Comparison of ENCODE assay signal across 20 mouse cellular contexts in the genomic region with DNA sequence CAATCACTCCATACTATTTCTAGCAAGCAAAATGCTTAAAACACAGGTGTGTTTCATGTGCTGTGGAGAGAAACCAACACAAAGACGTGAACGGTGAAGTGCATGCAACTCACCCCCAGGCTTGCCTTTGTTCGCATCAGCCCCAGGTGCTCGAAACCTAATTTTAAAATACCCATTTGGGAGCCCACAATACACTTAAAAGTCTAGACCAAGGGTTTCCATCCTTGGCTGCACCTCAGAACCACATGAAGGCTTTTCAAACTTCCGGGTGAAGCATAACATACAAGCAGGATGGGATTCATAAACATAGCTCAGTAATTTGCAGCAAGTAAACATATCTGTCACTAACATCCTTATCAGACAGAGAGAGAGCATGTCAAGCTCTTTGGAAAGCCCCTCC. TPM values are rescaled to one million over a fixed set of nuclear protein-coding genes. Genes with fewer than 3 reads are reported as not detected.
DNase-seq lines count a peak whose midpoint lies in the region; ATAC-seq and TF ChIP-seq lines count a peak whose summit lies in the region.
"Had no signal": no experiment of that assay in that cellular context is flagged by ENCODE, and none has a peak within 500 bp of the region (broad histone marks: within the 10 kb centered on the region; RNA-seq: fewer than 3 reads in every experiment).

No protein-coding gene starts in this region.

- H3K27me3 ChIP-seq in lung, postnatal 0 days (replicated peaks; ENCODE audit: insufficient read depth, low read length) = no peaks in the 10 kb centered on the region
- no peaks in the 10 kb centered on the region for H3K27me3 ChIP-seq in MEL (ENCODE audit: control insufficient read depth in 1 of 2, insufficient read depth in 2 of 2, low read length in 2 of 2)
- H3K27me3 ChIP-seq in intestine, embryonic 15.5 days (replicated peaks) = no peaks in the 10 kb centered on the region
- H3K27me3 ChIP-seq in hindbrain, embryonic 10.5 days (ENCODE audit: insufficient read depth, poor library complexity, severe bottlenecking) = no peaks in the 10 kb centered on the region
- H3K27me3 ChIP-seq: heart, embryonic 13.5 days; lung, embryonic 15.5 days had no signal

- no peak for TF ChIP-seq POLR2A in MEL (IDR thresholded peaks at IDR 0.05; ENCODE audit: control insufficient read depth in 1 of 2, insufficient read depth in 1 of 2, low read depth in 1 of 2, low read length in 2 of 2, poor library complexity in 1 of 2)

- H3K79me2 ChIP-seq in MEL (ENCODE audit: control insufficient read depth, insufficient read depth, low read length, poor library complexity) = no peaks in the 10 kb centered on the region

- H3K4me2 ChIP-seq in lung, postnatal 0 days (replicated peaks; ENCODE audit: low read depth, low read length) = no peak overlapping the region
- no peak overlapping the region for H3K4me2 ChIP-seq in intestine, embryonic 15.5 days (replicated peaks)
- H3K4me2 ChIP-seq: heart, embryonic 13.5 days; lung, embryonic 15.5 days had no signal

- H3K36me3 ChIP-seq in lung, postnatal 0 days (ENCODE audit: insufficient read depth, low read length) = peaks cover 7% of the 10 kb centered on the region; the same call in 1 of the 2 replicates
- H3K36me3 ChIP-seq in MEL (ENCODE audit: control insufficient read depth in 1 of 2, insufficient read depth in 2 of 2, low read length in 2 of 2) = peaks cover 2 to 34% of the 10 kb centered on the region in 2 experiments; a peak in 3 of 4 replicates
- no peaks in the 10 kb centered on the region for H3K36me3 ChIP-seq in intestine, embryonic 15.5 days
- peaks cover 8% of the 10 kb centered on the region; the same call in 1 of the 2 replicates for H3K36me3 ChIP-seq in hindbrain, embryonic 10.5 days
- H3K36me3 ChIP-seq: lung, embryonic 15.5 days had no signal

- H3K27ac ChIP-seq in lung, postnatal 0 days (ENCODE audit: low read length) = no peak overlapping the region
- H3K27ac ChIP-seq in MEL (ENCODE audit: control insufficient read depth, low read depth, low read length) = no peak overlapping the region
- no peak overlapping the region for H3K27ac ChIP-seq in intestine, embryonic 15.5 days
- no peak overlapping the region for H3K27ac ChIP-seq in hindbrain, embryonic 10.5 days
- H3K27ac ChIP-seq: heart, embryonic 13.5 days; hindbrain, postnatal 0 days; lung, embryonic 15.5 days had no signal

- peak; percentile 50 for TF ChIP-seq EP300 in lung, postnatal 0 days (IDR thresholded peaks at IDR 0.05)
- no peak for TF ChIP-seq EP300 in MEL (IDR thresholded peaks at IDR 0.05; ENCODE audit: low read depth in 1 of 2, low read length in 2 of 2)

- no peaks in the 10 kb centered on the region for H3K4me1 ChIP-seq in lung, postnatal 0 days (ENCODE audit: insufficient read depth, low read depth, low read length)
- peaks cover 23 to 28% of the 10 kb centered on the region in 2 experiments for H3K4me1 ChIP-seq in MEL (ENCODE audit: control insufficient read depth in 1 of 2, insufficient read depth in 2 of 2, low read length in 2 of 2)
- no peaks in the 10 kb centered on the region for H3K4me1 ChIP-seq in intestine, embryonic 15.5 days (replicated peaks)
- no peaks in the 10 kb centered on the region for H3K4me1 ChIP-seq in hindbrain, embryonic 10.5 days (replicated peaks)

- H3K9me3 ChIP-seq in lung, postnatal 0 days (ENCODE audit: low read length) = no peaks in the 10 kb centered on the region
- no peaks in the 10 kb centered on the region for H3K9me3 ChIP-seq in MEL (replicated peaks; ENCODE audit: insufficient read depth, low read length)
- H3K9me3 ChIP-seq in intestine, embryonic 15.5 days = no peaks in the 10 kb centered on the region
- no peaks in the 10 kb centered on the region for H3K9me3 ChIP-seq in hindbrain, embryonic 10.5 days
- H3K9me3 ChIP-seq: heart, embryonic 13.5 days; lung, embryonic 15.5 days had no signal

- H3K9ac ChIP-seq in lung, postnatal 0 days (replicated peaks; ENCODE audit: low read depth) = no peak overlapping the region
- no peak overlapping the region for H3K9ac ChIP-seq in MEL (ENCODE audit: control insufficient read depth, low read depth, low read length, poor library complexity, severe bottlenecking)
- H3K9ac ChIP-seq in intestine, embryonic 15.5 days = no peak overlapping the region
- H3K9ac ChIP-seq: heart, embryonic 13.5 days; lung, embryonic 15.5 days had no signal

- DNase-seq in lung, postnatal 0 days (ENCODE audit: low spot score) = peak; percentile 16
- DNase-seq in lung, adult 18-20 months = no peak
- DNase-seq in MEL (ENCODE audit: low read depth, low spot score) = no peak
- peak; percentile 78 for DNase-seq in naive thymus-derived CD4-positive, alpha-beta T cell, adult 2 months (ENCODE audit: low read depth)
- DNase-seq in thymus, postnatal 4 days = peak; percentile 32
- no peak for DNase-seq in hindbrain, embryonic 10.5 days (ENCODE audit: low spot score)
- DNase-seq: adrenal gland, postnatal 36 days; cerebellum, adult 2 months; gastrocnemius, postnatal 10 days; heart, adult 11 months; heart, postnatal 4 days; kidney, adult 8-10 months; kidney, postnatal 14 days; liver had no signal

- WGBS in lung, postnatal 0 days = 81% methylated on average over 5 of the region's 5 CpGs
- WGBS in intestine, embryonic 15.5 days = 89% methylated on average over 5 of the region's 5 CpGs
- WGBS in hindbrain, embryonic 10.5 days = 93% methylated on average over 5 of the region's 5 CpGs

- TF ChIP-seq RAD21 in MEL (IDR thresholded peaks at IDR 0.05; ENCODE audit: low read depth, low read length) = no peak

- ATAC-seq in lung, postnatal 0 days = no peak
- ATAC-seq in intestine, embryonic 15.5 days = no peak
- ATAC-seq in megakaryocyte progenitor cell, adult 5-6 weeks (replicated peaks; ENCODE audit: poor library complexity) = no peak
- ATAC-seq: hindbrain, postnatal 0 days; midbrain, embryonic 16.5 days had no signal

- no peak for TF ChIP-seq CTCF in lung, postnatal 0 days (IDR thresholded peaks at IDR 0.05)
- no peak for TF ChIP-seq CTCF in MEL (IDR thresholded peaks at IDR 0.05 in 2 of 3, conservative IDR thresholded peaks at IDR 0.05 in 1 of 3; ENCODE audit: control insufficient read depth in 1 of 3, insufficient read depth in 1 of 3, low read depth in 2 of 3, low read length in 3 of 3, poor library complexity in 1 of 3, severe bottlenecking in 1 of 3)

- no peak overlapping the region for H3K4me3 ChIP-seq in lung, postnatal 0 days (ENCODE audit: low read depth, low read length)
- no peak overlapping the region for H3K4me3 ChIP-seq in MEL (ENCODE audit: control insufficient read depth in 1 of 2, insufficient read depth in 1 of 2, low read depth in 2 of 2, low read length in 2 of 2)
- no peak overlapping the region for H3K4me3 ChIP-seq in intestine, embryonic 15.5 days (replicated peaks)
- no peak overlapping the region for H3K4me3 ChIP-seq in hindbrain, embryonic 10.5 days
- H3K4me3 ChIP-seq: heart, embryonic 13.5 days; lung, embryonic 15.5 days had no signal

TF ChIP-seq in MEL, 35 proteins besides CTCF, POLR2A, EP300 and RAD21:
- TF ChIP-seq GATA1 (IDR thresholded peaks at IDR 0.05; ENCODE audit: low read depth, low read length) (peak; percentile 45), USF1 (IDR thresholded peaks at IDR 0.05; ENCODE audit: low read depth, low read length) (no peak)

RNA-seq across cellular contexts. Expression of gene Icam2, which starts 42.5 kb away (rescaled TPM):
- polyA plus RNA-seq in lung, postnatal 0 days (2015; fragmentation: Nextera tagmentation; extraction: Ambion mirVana) = 284 and 329 TPM in 2 replicates
- total RNA-seq in MEL (2012; rRNA removed) = 58.1 and 82.7 TPM in 2 replicates
- 10 to 100 TPM in 1 of 2 experiments, not detected in 1; 49.6 TPM for polyA plus RNA-seq in MEL (2012; ENCODE audit: insufficient read depth in 1 of 2, insufficient read length in 2 of 2, low read depth in 1 of 2, low replicate concordance in 2 of 2, missing spikeins in 1 of 2)
- 38.1 and 39.3 TPM in 2 replicates for polyA plus RNA-seq in intestine, embryonic 15.5 days (2015; fragmentation: Nextera tagmentation; extraction: Ambion mirVana)
- polyA plus RNA-seq in hindbrain, embryonic 10.5 days (2016; fragmentation: Nextera tagmentation; extraction: Ambion mirVana) = 16.9 and 17.2 TPM in 2 replicates
- total RNA-seq in megakaryocyte progenitor cell, adult 5-6 weeks (2015) = 59.9 and 60.3 TPM in 2 replicates
- 87.1 and 123 TPM in 2 replicates for total RNA-seq in megakaryocyte progenitor cell, adult 5-6 weeks (2017)

RNA-seq across cellular contexts. Expression of gene Ern1, which starts 57.3 kb away (rescaled TPM):
- 5.4 and 6.3 TPM in 2 replicates for polyA plus RNA-seq in lung, postnatal 0 days (2015; fragmentation: Nextera tagmentation; extraction: Ambion mirVana)
- total RNA-seq in MEL (2012; rRNA removed) = 4.3 and 4.8 TPM in 2 replicates
- 1 to 10 TPM in 1 of 2 experiments, not detected in 1; 5.7 TPM for polyA plus RNA-seq in MEL (2012; ENCODE audit: insufficient read depth in 1 of 2, insufficient read length in 2 of 2, low read depth in 1 of 2, low replicate concordance in 2 of 2, missing spikeins in 1 of 2)
- polyA plus RNA-seq in intestine, embryonic 15.5 days (2015; fragmentation: Nextera tagmentation; extraction: Ambion mirVana) = 4.8 and 5.8 TPM in 2 replicates
- polyA plus RNA-seq in hindbrain, embryonic 10.5 days (2016; fragmentation: Nextera tagmentation; extraction: Ambion mirVana) = 6.3 and 7.1 TPM in 2 replicates
- 54.0 and 58.6 TPM in 2 replicates for total RNA-seq in megakaryocyte progenitor cell, adult 5-6 weeks (2015)
- 45.6 and 50.2 TPM in 2 replicates for total RNA-seq in megakaryocyte progenitor cell, adult 5-6 weeks (2017)

Comparison
In these comparisons a context has a peak if more than half of its experiments do, and no peak if none do; other contexts are left out.
1. DNase-seq: peak in lung, postnatal 0 days (single experiment), naive thymus-derived CD4-positive, alpha-beta T cell, adult 2 months (single experiment) and thymus, postnatal 4 days (single experiment); none in lung, adult 18-20 months (0 of 2), MEL (single experiment) and hindbrain, embryonic 10.5 days (single experiment).